Mouse (Mus musculus): ENCODE data around the gene Ppp4c. TPM values are rescaled to one million over a fixed set of nuclear protein-coding genes. Genes with fewer than 3 reads are reported as not detected.

Ppp4c gene
- polyA plus RNA-seq, 1 experiment, result 46.4 TPM

GRCm38 (mm10) chr7:126761529-126762067, 30.7 kb downstream of the Ppp4c start:
- Histone ChIP-seq H3K4me1 (ENCODE audit: control insufficient read depth, insufficient read depth, insufficient read length, low read length) (peaks cover 15% of the 10 kb centered on the region), H3K27ac (replicated peaks; ENCODE audit: low read depth, low read length) (peak overlapping the region; percentile 54), H3K4me3 (ENCODE audit: insufficient read depth, low read depth, low read length) (peak overlapping the region; percentile 98)

- Histone ChIP-seq H3K4me1 (ENCODE audit: control insufficient read depth, insufficient read depth, insufficient read length, low read length) (peaks cover 15% of the 10 kb centered on the region), H3K27ac (replicated peaks; ENCODE audit: low read depth, low read length) (peak overlapping the region; percentile 54), H3K4me3 (ENCODE audit: insufficient read depth, low read depth, low read length) (peak overlapping the region; percentile 98)
These were observed 31.3 kb downstream of the Ppp4c start for GRCm38 (mm10) chr7:126760956-126761355.

GRCm38 (mm10) chr7:126760391-126760802, 31.9 kb downstream of the Ppp4c start:
- H3K4me3 ChIP-seq (ENCODE audit: insufficient read depth, low read depth, low read length), result peak overlapping the region; percentile 98
- peaks cover 15% of the 10 kb centered on the region for H3K4me1 ChIP-seq (ENCODE audit: control insufficient read depth, insufficient read depth, insufficient read length, low read length)
- peak overlapping the region; percentile 92 for H3K27ac ChIP-seq (replicated peaks; ENCODE audit: low read depth, low read length)

- Histone ChIP-seq H3K4me1 (ENCODE audit: control insufficient read depth, insufficient read depth, insufficient read length, low read length) (peaks cover 17% of the 10 kb centered on the region), H3K4me3 (ENCODE audit: insufficient read depth, low read depth, low read length) (peak overlapping the region; percentile 98), H3K27ac (replicated peaks; ENCODE audit: low read depth, low read length) (peak overlapping the region; percentile 92)
These were observed 32.5 kb downstream of the Ppp4c start for GRCm38 (mm10) chr7:126759672-126760390.

GRCm38 (mm10) chr7:126759050-126759671, 33.1 kb downstream of the Ppp4c start, which contains the start of gene Mapk3:
Gene Mapk3, plus strand, starts transcription at chr7:126759601.
- peak within 1 kb of the TSS; percentile 92 for H3K27ac ChIP-seq (replicated peaks; ENCODE audit: low read depth, low read length)
- H3K4me1 ChIP-seq (ENCODE audit: control insufficient read depth, insufficient read depth, insufficient read length, low read length), result peaks cover 17% of the 10 kb centered on the region
- peak within 1 kb of the TSS; percentile 98 for H3K4me3 ChIP-seq (ENCODE audit: insufficient read depth, low read depth, low read length)

- Histone ChIP-seq H3K4me1 (ENCODE audit: control insufficient read depth, insufficient read depth, insufficient read length, low read length) (peaks cover 17% of the 10 kb centered on the region), H3K27ac (replicated peaks; ENCODE audit: low read depth, low read length) (no peak overlapping the region), H3K4me3 (ENCODE audit: insufficient read depth, low read depth, low read length) (no peak overlapping the region)
These were observed 33.8 kb downstream of the Ppp4c start for GRCm38 (mm10) chr7:126758539-126758938.

- Histone ChIP-seq H3K4me3 (ENCODE audit: insufficient read depth, low read depth, low read length) (0 out of 2 replicates have a peak overlapping the region, but pooled peaks have one; percentile 10), H3K27ac (replicated peaks; ENCODE audit: low read depth, low read length) (peak overlapping the region; percentile 56), H3K4me1 (ENCODE audit: control insufficient read depth, insufficient read depth, insufficient read length, low read length) (peaks cover 2% of the 10 kb centered on the region; the same call in 1 of the 2 replicates)
These were observed 37.4 kb downstream of the Ppp4c start for GRCm38 (mm10) chr7:126754866-126755265.

GRCm38 (mm10) chr7:126749582-126750343, 42.5 kb downstream of the Ppp4c start:
- H3K4me1 ChIP-seq (ENCODE audit: control insufficient read depth, insufficient read depth, insufficient read length, low read length), result no peaks in the 10 kb centered on the region
- H3K4me3 ChIP-seq (ENCODE audit: insufficient read depth, low read depth, low read length), result no peak overlapping the region
- no peak overlapping the region for H3K27ac ChIP-seq (replicated peaks; ENCODE audit: low read depth, low read length)

GRCm38 (mm10) chr7:126748824-126749223, 43.5 kb downstream of the Ppp4c start:
- Histone ChIP-seq H3K27ac (replicated peaks; ENCODE audit: low read depth, low read length) (peak overlapping the region; percentile 56; the same call in 1 of the 2 replicates), H3K4me3 (ENCODE audit: insufficient read depth, low read depth, low read length) (no peak overlapping the region), H3K4me1 (ENCODE audit: control insufficient read depth, insufficient read depth, insufficient read length, low read length) (no peaks in the 10 kb centered on the region)

GRCm38 (mm10) chr7:126746798-126747197, 45.5 kb downstream of the Ppp4c start:
- Histone ChIP-seq H3K4me3 (ENCODE audit: insufficient read depth, low read depth, low read length) (0 out of 2 replicates have a peak overlapping the region, but pooled peaks have one; percentile 20), H3K4me1 (ENCODE audit: control insufficient read depth, insufficient read depth, insufficient read length, low read length) (no peaks in the 10 kb centered on the region), H3K27ac (replicated peaks; ENCODE audit: low read depth, low read length) (peak overlapping the region; percentile 84)

- Histone ChIP-seq H3K27ac (replicated peaks; ENCODE audit: low read depth, low read length) (peak overlapping the region; percentile 84), H3K4me3 (ENCODE audit: insufficient read depth, low read depth, low read length) (0 out of 2 replicates have a peak overlapping the region, but pooled peaks have one; percentile 20), H3K4me1 (ENCODE audit: control insufficient read depth, insufficient read depth, insufficient read length, low read length) (no peaks in the 10 kb centered on the region)
These were observed 46.2 kb downstream of the Ppp4c start for GRCm38 (mm10) chr7:126746066-126746465.

- H3K4me1 ChIP-seq (ENCODE audit: control insufficient read depth, insufficient read depth, insufficient read length, low read length), result no peaks in the 10 kb centered on the region
- no peak overlapping the region for H3K4me3 ChIP-seq (ENCODE audit: insufficient read depth, low read depth, low read length)
- no peak overlapping the region for H3K27ac ChIP-seq (replicated peaks; ENCODE audit: low read depth, low read length)
These were observed 50.3 kb downstream of the Ppp4c start for GRCm38 (mm10) chr7:126741964-126742482.

GRCm38 (mm10) chr7:126741452-126741851, 50.8 kb downstream of the Ppp4c start:
- Histone ChIP-seq H3K27ac (replicated peaks; ENCODE audit: low read depth, low read length) (no peak overlapping the region), H3K4me3 (ENCODE audit: insufficient read depth, low read depth, low read length) (no peak overlapping the region), H3K4me1 (ENCODE audit: control insufficient read depth, insufficient read depth, insufficient read length, low read length) (no peaks in the 10 kb centered on the region)

- H3K4me1 ChIP-seq (ENCODE audit: control insufficient read depth, insufficient read depth, insufficient read length, low read length), result no peaks in the 10 kb centered on the region
- no peak overlapping the region for H3K4me3 ChIP-seq (ENCODE audit: insufficient read depth, low read depth, low read length)
- no peak overlapping the region for H3K27ac ChIP-seq (replicated peaks; ENCODE audit: low read depth, low read length)
These were observed 51.3 kb downstream of the Ppp4c start for GRCm38 (mm10) chr7:126740977-126741376.
